In genomic region chr6:124907767-124908166, GRCm38 (mm10) we compare ENCODE assay signal across 28 mouse cellular contexts. TPM values are rescaled to one million over a fixed set of nuclear protein-coding genes. Genes with fewer than 3 reads are reported as not detected.
DNase-seq lines count a peak whose midpoint lies in the region; ATAC-seq and TF ChIP-seq lines count a peak whose summit lies in the region.
"Had no signal": no experiment of that assay in that cellular context is flagged by ENCODE, and none has a peak within 500 bp of the region (broad histone marks: within the 10 kb centered on the region; RNA-seq: fewer than 3 reads in every experiment).

No protein-coding gene starts in this region.

- WGBS in hindbrain, embryonic 14.5 days, result 83% methylated on average over 1 of the region's 1 CpGs
- WGBS in hindbrain, postnatal 0 days, result 73% methylated on average over 1 of the region's 1 CpGs

- peak; percentile 2 for DNase-seq in hindbrain, embryonic 14.5 days (ENCODE audit: low spot score)
- no peak for DNase-seq in hindbrain, postnatal 0 days (ENCODE audit: low spot score)
- peak; percentile 86 for DNase-seq in induced T-regulatory cell, adult 2 months (ENCODE audit: low read depth)
- no peak for DNase-seq in thymus, postnatal 0 days (ENCODE audit: low spot score)
- DNase-seq in kidney, adult 8-10 months, result no peak
- DNase-seq in cerebellum, adult 9-10 months, result no peak
- DNase-seq: adrenal gland, postnatal 10 days; adrenal gland, postnatal 36 days; cerebellum, adult 2 months; cerebellum, postnatal 10 days; cerebellum, postnatal 36 days; embryo, embryonic 11 days; gastrocnemius, postnatal 25 days; heart, adult 18-20 months; heart, postnatal 14 days; heart, postnatal 4 days had no signal

- no peak for ATAC-seq in hindbrain, embryonic 14.5 days (ENCODE audit: low FRiP score)
- ATAC-seq in hindbrain, postnatal 0 days, result no peak
- peak; percentile 63 for ATAC-seq in CD4-positive, CD25-positive, alpha-beta regulatory T cell, adult 4 months
- ATAC-seq: forebrain, embryonic 15.5 days; intestine, postnatal 0 days had no signal

- TF ChIP-seq CTCF in hindbrain, postnatal 0 days (IDR thresholded peaks at IDR 0.05; ENCODE audit: low read depth), result no peak

- H3K36me3 ChIP-seq in hindbrain, embryonic 14.5 days (replicated peaks; ENCODE audit: control insufficient read depth, insufficient read depth), result peaks cover 5% of the 10 kb centered on the region
- no peaks in the 10 kb centered on the region for H3K36me3 ChIP-seq in hindbrain, postnatal 0 days (ENCODE audit: insufficient read depth, low read length)
- H3K36me3 ChIP-seq: heart, embryonic 10.5 days; hindbrain, embryonic 15.5 days had no signal

- H3K27ac ChIP-seq in hindbrain, embryonic 14.5 days, result no peak overlapping the region
- no peak overlapping the region for H3K27ac ChIP-seq in hindbrain, postnatal 0 days
- H3K27ac ChIP-seq: embryonic facial prominence, embryonic 10.5 days; embryonic facial prominence, embryonic 13.5 days; forebrain, embryonic 12.5 days; forebrain, embryonic 15.5 days; heart, embryonic 10.5 days; heart, embryonic 13.5 days; hindbrain, embryonic 15.5 days had no signal

- no peaks in the 10 kb centered on the region for H3K9me3 ChIP-seq in hindbrain, embryonic 14.5 days (ENCODE audit: control insufficient read depth, low read length)
- H3K9me3 ChIP-seq in hindbrain, postnatal 0 days (ENCODE audit: low read length), result no peaks in the 10 kb centered on the region
- H3K9me3 ChIP-seq: embryonic facial prominence, embryonic 10.5 days; embryonic facial prominence, embryonic 13.5 days; forebrain, embryonic 12.5 days; forebrain, embryonic 15.5 days; heart, embryonic 10.5 days; heart, embryonic 13.5 days; hindbrain, embryonic 15.5 days had no signal

- H3K4me2 ChIP-seq in hindbrain, embryonic 14.5 days (replicated peaks), result no peak overlapping the region
- H3K4me2 ChIP-seq in hindbrain, postnatal 0 days (ENCODE audit: low read depth, low read length), result no peak overlapping the region
- H3K4me2 ChIP-seq: embryonic facial prominence, embryonic 13.5 days; forebrain, embryonic 12.5 days; forebrain, embryonic 15.5 days; heart, embryonic 13.5 days; hindbrain, embryonic 15.5 days had no signal

- H3K9ac ChIP-seq in hindbrain, embryonic 14.5 days, result no peak overlapping the region
- no peak overlapping the region for H3K9ac ChIP-seq in hindbrain, postnatal 0 days (replicated peaks; ENCODE audit: low read length)
- H3K9ac ChIP-seq: embryonic facial prominence, embryonic 13.5 days; forebrain, embryonic 12.5 days; forebrain, embryonic 15.5 days; heart, embryonic 13.5 days; hindbrain, embryonic 15.5 days had no signal

- H3K4me3 ChIP-seq in hindbrain, embryonic 14.5 days (replicated peaks; ENCODE audit: low read length), result no peak overlapping the region
- H3K4me3 ChIP-seq in hindbrain, postnatal 0 days (ENCODE audit: low read length), result no peak overlapping the region
- H3K4me3 ChIP-seq: embryonic facial prominence, embryonic 10.5 days; embryonic facial prominence, embryonic 13.5 days; erythroblast, embryonic 14.5 days; forebrain, embryonic 12.5 days; forebrain, embryonic 15.5 days; heart, embryonic 10.5 days; heart, embryonic 13.5 days; hindbrain, embryonic 15.5 days had no signal

- peaks cover 32% of the 10 kb centered on the region for H3K4me1 ChIP-seq in hindbrain, embryonic 14.5 days (replicated peaks; ENCODE audit: control insufficient read depth, insufficient read depth, low read length)
- peaks cover 16% of the 10 kb centered on the region for H3K4me1 ChIP-seq in hindbrain, postnatal 0 days (ENCODE audit: insufficient read depth, low read length)

- H3K27me3 ChIP-seq in hindbrain, embryonic 14.5 days (ENCODE audit: control insufficient read depth, insufficient read depth, low read length), result no peaks in the 10 kb centered on the region
- no peaks in the 10 kb centered on the region for H3K27me3 ChIP-seq in hindbrain, postnatal 0 days (ENCODE audit: insufficient read depth, low read length)
- H3K27me3 ChIP-seq: forebrain, embryonic 15.5 days; hindbrain, embryonic 15.5 days had no signal

RNA-seq across cellular contexts. Expression of gene Lag3, which starts 3.7 kb away (rescaled TPM):
- polyA plus RNA-seq in hindbrain, embryonic 14.5 days (2014; fragmentation: Nextera tagmentation; extraction: Ambion mirVana), result 2.1 and 2.8 TPM in 2 replicates
- 1.8 and 2.2 TPM in 2 replicates for total RNA-seq in hindbrain, postnatal 0 days (2014; rRNA removed)
- 3.3 and 3.6 TPM in 2 replicates for polyA plus RNA-seq in hindbrain, postnatal 0 days (2015; fragmentation: Nextera tagmentation; extraction: Ambion mirVana)
- polyA plus RNA-seq in CD4-positive, CD25-positive, alpha-beta regulatory T cell, adult 4 months (2017; shearing (Covaris generic)), result 10 to 100 TPM; 19.0 to 29.0 TPM
- 5.5 and 6.1 TPM in 2 replicates for polyA plus RNA-seq in thymus, postnatal 0 days (2015; fragmentation: Nextera tagmentation; extraction: Ambion mirVana)
- polyA plus RNA-seq: erythroblast, embryonic 14.5 days had no signal

RNA-seq across cellular contexts. Expression of gene Ptms, which starts 12.1 kb away (rescaled TPM):
- 674 and 707 TPM in 2 replicates for polyA plus RNA-seq in hindbrain, embryonic 14.5 days (2014; fragmentation: Nextera tagmentation; extraction: Ambion mirVana)
- total RNA-seq in hindbrain, postnatal 0 days (2014; rRNA removed), result 913 and 1,024 TPM in 2 replicates
- polyA plus RNA-seq in hindbrain, postnatal 0 days (2015; fragmentation: Nextera tagmentation; extraction: Ambion mirVana), result 767 and 773 TPM in 2 replicates
- 10 to 100 TPM in 1 of 2 experiments, 1 to 10 TPM in 1; 5.4 to 10.6 TPM for polyA plus RNA-seq in CD4-positive, CD25-positive, alpha-beta regulatory T cell, adult 4 months (2017; shearing (Covaris generic))
- polyA plus RNA-seq in thymus, postnatal 0 days (2015; fragmentation: Nextera tagmentation; extraction: Ambion mirVana), result 204 and 256 TPM in 2 replicates

RNA-seq across cellular contexts. Expression of gene Cd4, which starts 19.7 kb away (rescaled TPM):
- 0.27 and 0.35 TPM in 2 replicates for polyA plus RNA-seq in hindbrain, embryonic 14.5 days (2014; fragmentation: Nextera tagmentation; extraction: Ambion mirVana)
- total RNA-seq in hindbrain, postnatal 0 days (2014; rRNA removed), result 0.05 TPM in 1 of 2 replicates, not detected in the other
- polyA plus RNA-seq in hindbrain, postnatal 0 days (2015; fragmentation: Nextera tagmentation; extraction: Ambion mirVana), result 0.13 and 0.18 TPM in 2 replicates
- 100 to 1,000 TPM; 268 to 648 TPM for polyA plus RNA-seq in CD4-positive, CD25-positive, alpha-beta regulatory T cell, adult 4 months (2017; shearing (Covaris generic))
- 102 TPM in 2 replicates for polyA plus RNA-seq in thymus, postnatal 0 days (2015; fragmentation: Nextera tagmentation; extraction: Ambion mirVana)
- polyA plus RNA-seq: C2C12; embryonic facial prominence, embryonic 10.5 days; erythroblast, embryonic 14.5 days; heart, embryonic 13.5 days had no signal

RNA-seq across cellular contexts. Expression of gene Mlf2, which starts 23.4 kb away (rescaled TPM):
- polyA plus RNA-seq in hindbrain, embryonic 14.5 days (2014; fragmentation: Nextera tagmentation; extraction: Ambion mirVana), result 577 and 614 TPM in 2 replicates
- 639 and 964 TPM in 2 replicates for total RNA-seq in hindbrain, postnatal 0 days (2014; rRNA removed)
- 618 and 628 TPM in 2 replicates for polyA plus RNA-seq in hindbrain, postnatal 0 days (2015; fragmentation: Nextera tagmentation; extraction: Ambion mirVana)
- 10 to 100 TPM; 39.0 to 40.7 TPM for polyA plus RNA-seq in CD4-positive, CD25-positive, alpha-beta regulatory T cell, adult 4 months (2017; shearing (Covaris generic))
- polyA plus RNA-seq in thymus, postnatal 0 days (2015; fragmentation: Nextera tagmentation; extraction: Ambion mirVana), result 267 and 277 TPM in 2 replicates

RNA-seq across cellular contexts. Expression of gene Gpr162, which starts 44.0 kb away (rescaled TPM):
- 16.6 and 17.6 TPM in 2 replicates for polyA plus RNA-seq in hindbrain, embryonic 14.5 days (2014; fragmentation: Nextera tagmentation; extraction: Ambion mirVana)
- 193 and 194 TPM in 2 replicates for total RNA-seq in hindbrain, postnatal 0 days (2014; rRNA removed)
- polyA plus RNA-seq in hindbrain, postnatal 0 days (2015; fragmentation: Nextera tagmentation; extraction: Ambion mirVana), result 30.1 and 31.9 TPM in 2 replicates
- polyA plus RNA-seq in CD4-positive, CD25-positive, alpha-beta regulatory T cell, adult 4 months (2017; shearing (Covaris generic)), result not detected
- 15.2 and 21.8 TPM in 2 replicates for polyA plus RNA-seq in thymus, postnatal 0 days (2015; fragmentation: Nextera tagmentation; extraction: Ambion mirVana)
- total RNA-seq: gastrocnemius, adult 8-10 months had no signal

Comparison
In these comparisons a context has a peak if more than half of its experiments do, and no peak if none do; other contexts are left out.
1. DNase-seq: peak in hindbrain, embryonic 14.5 days (single experiment) and induced T-regulatory cell, adult 2 months (single experiment); none in hindbrain, postnatal 0 days (single experiment), thymus, postnatal 0 days (single experiment), kidney, adult 8-10 months (0 of 2) and cerebellum, adult 9-10 months (single experiment).
2. RNA of gene Ptms, which starts 12.1 kb away (polyA plus RNA-seq): 767 to 773 TPM in hindbrain, postnatal 0 days, 674 to 707 TPM in hindbrain, embryonic 14.5 days and 204 to 256 TPM in thymus, postnatal 0 days; 5.4 to 10.6 TPM in CD4-positive, CD25-positive, alpha-beta regulatory T cell, adult 4 months; every median in the first group is over 10 times any median in the second.
3. RNA of gene Cd4, which starts 19.7 kb away (polyA plus RNA-seq): 268 to 648 TPM in CD4-positive, CD25-positive, alpha-beta regulatory T cell, adult 4 months and 102 TPM in thymus, postnatal 0 days; 0.27 to 0.35 TPM in hindbrain, embryonic 14.5 days and 0.13 to 0.18 TPM in hindbrain, postnatal 0 days; every median in the first group is over 10 times any median in the second.